Mouse (Mus musculus) C2C12 (cell line): Measurements from ENCODE around the gene Asic2.
A peak's percentile ranks its signal among the peaks of the same experiment; 100 is the strongest.

Experiments used
- CEBPB ChIP-seq: IDR thresholded peaks from one replicate; pipeline ENCODE4 v1.6.1; 2011; ENCODE audit warnings: low read depth, mild to moderate bottlenecking, control low read depth, moderate library complexity
- CTCF ChIP-seq: IDR thresholded peaks from one replicate; pipeline ENCODE4 v1.5.1; 2011; ENCODE audit not compliant: control insufficient read depth, insufficient read depth, insufficient read length
- FOSL1 ChIP-seq: IDR thresholded peaks from one replicate; pipeline ENCODE4 v1.8.0; 2011; ENCODE audit warnings: mild to moderate bottlenecking, low read length; ENCODE audit not compliant: poor library complexity, insufficient read depth, severe bottlenecking
- MAX ChIP-seq: IDR thresholded peaks from one replicate; pipeline ENCODE4 v1.6.1; 2011; ENCODE audit warnings: mild to moderate bottlenecking, control low read depth
- MYOD1 ChIP-seq: IDR thresholded peaks from one replicate; pipeline ENCODE4 v1.6.1; 2011; ENCODE audit warnings: low read depth; ENCODE audit not compliant: control insufficient read depth, insufficient read length
- MYOG ChIP-seq: IDR thresholded peaks from one replicate; pipeline ENCODE4 v1.6.1; 2011; ENCODE audit not compliant: control insufficient read depth, insufficient read length; ENCODE audit errors: extremely low read depth
- USF1 ChIP-seq: IDR thresholded peaks from one replicate; pipeline ENCODE4 v1.6.1; 2011; ENCODE audit warnings: low read depth, mild to moderate bottlenecking, control low read depth, moderate library complexity

- TF ChIP-seq CTCF (no peak), CEBPB (peak; percentile 4), USF1 (no peak), MYOG (no peak), MAX (peak; percentile 74), MYOD1 (peak; percentile 94), FOSL1 (peak; percentile 14)
Observed at GRCm38 (mm10) chr11:81909397-81909894, 58.8 kb downstream of the Asic2 start.
